17 mouse cellular contexts compared by ENCODE assay signal in genomic region chr8:73242066-73242465, GRCm38 (mm10).
"Had no signal": no experiment of that assay in that cellular context is flagged by ENCODE, and none has a peak within 500 bp of the region (broad histone marks: within the 10 kb centered on the region; RNA-seq: fewer than 3 reads in every experiment).

No protein-coding gene starts in this region.

- DNase-seq: kidney, adult 8-10 months; kidney, postnatal 10 days; kidney, postnatal 36 days; lung, adult 18-20 months; lung, postnatal 10 days; lung, postnatal 36 days; retina, postnatal 1 day; right cerebral cortex, postnatal 25 days; thymus, adult 18-20 months; thymus, postnatal 4 days had no signal

- H3K36me3 ChIP-seq: kidney, embryonic 15.5 days; liver, embryonic 15.5 days; lung, embryonic 15.5 days; midbrain, embryonic 12.5 days; midbrain, embryonic 15.5 days had no signal

- H3K4me1 ChIP-seq: kidney, embryonic 15.5 days; liver, embryonic 15.5 days; lung, embryonic 15.5 days; midbrain, embryonic 12.5 days; midbrain, embryonic 15.5 days; neural tube, embryonic 13.5 days had no signal

- H3K9ac ChIP-seq: kidney, embryonic 15.5 days; liver, embryonic 15.5 days; lung, embryonic 15.5 days; midbrain, embryonic 12.5 days; midbrain, embryonic 15.5 days; neural tube, embryonic 13.5 days had no signal

- H3K27me3 ChIP-seq: kidney, embryonic 15.5 days; liver, embryonic 15.5 days; lung, embryonic 15.5 days; midbrain, embryonic 12.5 days; midbrain, embryonic 15.5 days; neural tube, embryonic 13.5 days had no signal

- ATAC-seq: midbrain, embryonic 15.5 days had no signal

- H3K4me3 ChIP-seq: kidney, embryonic 15.5 days; left cerebral cortex, adult 2 months; liver, embryonic 15.5 days; lung, embryonic 15.5 days; midbrain, embryonic 12.5 days; midbrain, embryonic 15.5 days; neural tube, embryonic 13.5 days had no signal

- H3K4me2 ChIP-seq: kidney, embryonic 15.5 days; liver, embryonic 15.5 days; lung, embryonic 15.5 days; midbrain, embryonic 12.5 days; midbrain, embryonic 15.5 days; neural tube, embryonic 13.5 days had no signal

- H3K9me3 ChIP-seq: liver, embryonic 15.5 days had no signal

- H3K27ac ChIP-seq: kidney, embryonic 15.5 days; left cerebral cortex, adult 2 months; liver, embryonic 15.5 days; lung, embryonic 15.5 days; midbrain, embryonic 12.5 days; midbrain, embryonic 15.5 days; neural tube, embryonic 13.5 days had no signal
